Mouse (Mus musculus): ENCODE data around the gene Olfr1245.

DNA sequence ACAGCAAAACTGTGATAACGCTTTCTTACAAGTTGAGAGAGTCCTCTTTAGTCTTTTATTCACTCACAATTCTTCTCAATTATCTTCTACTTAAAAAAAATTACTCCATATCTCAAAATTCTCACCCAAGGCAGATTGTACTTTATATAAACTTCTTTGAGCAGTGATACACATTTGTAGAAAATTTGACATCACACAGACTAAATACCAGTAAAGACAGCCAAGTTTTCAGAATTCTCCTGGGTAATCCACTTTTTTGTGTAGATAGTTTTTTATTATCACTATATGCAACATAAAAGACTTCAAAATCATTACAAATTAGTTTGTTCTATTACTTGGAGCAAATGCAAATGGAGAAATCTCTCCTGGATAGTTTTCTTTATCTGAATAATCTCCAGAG lies at the start of gene Olfr1245:
- TF ChIP-seq GATA1 (IDR thresholded peaks at IDR 0.05; ENCODE audit: borderline replicate concordance, low read length) = no peak
- no peak for TF ChIP-seq FLI1 (IDR thresholded peaks at IDR 0.05; ENCODE audit: low read length)
